Mouse (Mus musculus) neural tube, embryonic 11.5 days (tissue): ENCODE results near the gene Ctnnd2. TPM values are rescaled to one million over a fixed set of nuclear protein-coding genes. Genes with fewer than 3 reads are reported as not detected.

Experiments
- ATAC-seq: fragments of 200-750 bp; cut with Nextera tagmentation; 2 replicates; pipeline ENCODE4 v1.8.0; 2017; ENCODE audit warnings: moderate number of reproducible peaks, mild to moderate bottlenecking, moderate TSS enrichment, moderate library complexity; ENCODE audit not compliant: insufficient read depth, low FRiP score, low TSS enrichment
- DNase-seq: peaks from one replicate; pipeline ENCODE4 v3.0.0-alpha.2; 2015; ENCODE audit warnings: low spot score
- H3K27ac ChIP-seq: fragments of 300-500 bp; sonication (generic); 2 replicates; pipeline ENCODE4 v1.5.1; 2014; ENCODE audit warnings: low read depth, mild to moderate bottlenecking, low read length
- H3K27me3 ChIP-seq: fragments of 300-500 bp; sonication (generic); 2 replicates; pipeline ENCODE4 v1.6.1; 2014; ENCODE audit warnings: mild to moderate bottlenecking, low read length, mixed read lengths; ENCODE audit not compliant: control insufficient read depth, insufficient read depth
- H3K36me3 ChIP-seq: fragments of 300-500 bp; sonication (generic); 2 replicates; pipeline ENCODE4 v1.6.1; 2014; ENCODE audit warnings: mild to moderate bottlenecking, low read length, moderate library complexity, mixed read lengths; ENCODE audit not compliant: control insufficient read depth, insufficient read depth
- H3K4me1 ChIP-seq: fragments of 300-500 bp; sonication (generic); 2 replicates; pipeline ENCODE4 v1.6.1; 2014; ENCODE audit warnings: low read length, mixed read lengths; ENCODE audit not compliant: control insufficient read depth, insufficient read depth
- H3K4me2 ChIP-seq: fragments of 300-500 bp; sonication (generic); 2 replicates; pipeline ENCODE4 v1.6.1; 2014; ENCODE audit warnings: low read depth, mild to moderate bottlenecking, moderate library complexity
- H3K4me3 ChIP-seq: fragments of 300-500 bp; sonication (generic); 2 replicates; pipeline ENCODE4 v1.5.1; 2014; ENCODE audit warnings: low read depth, low read length
- H3K9ac ChIP-seq: fragments of 300-500 bp; sonication (generic); 2 replicates; pipeline ENCODE4 v1.6.1; 2014; ENCODE audit warnings: mild to moderate bottlenecking, low read length
- H3K9me3 ChIP-seq: fragments of 300-500 bp; sonication (generic); 2 replicates; pipeline ENCODE4 v1.6.1; 2016; ENCODE audit warnings: low read length; ENCODE audit not compliant: control insufficient read depth
- WGBS: fragments of 180-500 bp; shearing (Covaris S2); extraction: QIAGEN DNeasy Blood & Tissue Kit; methylation state at CpG from one replicate; pipeline ENCODE4 v1.1.7; 2014; 5-methylcytosine and 5-hydroxymethylcytosine counted together
- polyA plus RNA-seq: library from polyadenylated mRNA; unstranded; fragments of >200 nt; fragmentation: Nextera tagmentation; extraction: Ambion mirVana; gene quantifications from 2 replicates; pipeline ENCODE4 v1.2.1, GENCODE M21; 2014

Gene Ctnnd2
- polyA plus RNA-seq, 1 experiment from 2014 or later = 24.0 TPM

DNA sequence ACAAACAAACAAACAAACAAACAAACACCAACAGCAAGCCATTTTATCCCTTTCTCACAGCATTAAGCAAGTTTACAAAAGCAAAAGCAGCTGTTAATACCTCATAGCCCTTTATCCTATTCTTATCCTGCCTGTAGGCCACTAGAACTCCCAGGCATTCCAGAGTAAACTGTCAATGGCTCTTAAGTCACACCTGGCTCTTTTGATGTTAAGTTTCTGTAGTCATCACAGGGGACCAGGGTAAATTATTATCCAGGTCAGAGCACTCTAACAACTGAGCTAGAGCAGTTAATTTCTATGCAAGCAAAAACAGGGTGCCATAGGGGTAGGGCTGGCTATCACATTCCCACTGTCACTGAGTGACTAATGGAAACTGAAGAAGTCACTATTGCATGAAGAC, 214.1 kb downstream of the Ctnnd2 start:
- H3K4me2 ChIP-seq = no peak overlapping the region
- no peak for DNase-seq
- no peak overlapping the region for H3K4me3 ChIP-seq
- ATAC-seq = no peak
- H3K9ac ChIP-seq = no peak overlapping the region
- no peaks in the 10 kb centered on the region for H3K4me1 ChIP-seq
- no peaks in the 10 kb centered on the region for H3K9me3 ChIP-seq
- H3K36me3 ChIP-seq = no peaks in the 10 kb centered on the region
- H3K27ac ChIP-seq = no peak overlapping the region
- H3K27me3 ChIP-seq = no peaks in the 10 kb centered on the region

DNA sequence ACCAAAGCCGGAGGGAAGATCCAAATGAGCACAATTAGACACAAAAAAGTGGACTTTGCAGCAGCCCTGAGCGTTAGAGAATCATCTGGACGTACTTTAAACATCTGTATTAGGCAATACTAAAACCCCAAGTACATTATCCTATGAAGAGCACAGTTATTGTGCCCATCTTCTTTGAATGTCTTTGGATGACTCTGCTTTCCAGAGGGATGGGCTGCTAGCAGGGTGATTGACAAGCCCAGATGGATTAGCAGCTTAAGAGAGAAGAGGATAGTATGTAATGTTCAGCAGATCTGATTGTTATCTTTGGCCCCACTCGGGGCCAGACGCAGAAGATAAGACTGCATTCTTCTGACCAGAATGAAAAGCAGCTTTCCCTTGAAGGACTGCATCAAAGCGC, 214.9 kb downstream of the Ctnnd2 start:
- no peaks in the 10 kb centered on the region for H3K9me3 ChIP-seq
- no peak overlapping the region for H3K27ac ChIP-seq
- WGBS = 62% methylated on average over 6 of the region's 6 CpGs
- H3K27me3 ChIP-seq = no peaks in the 10 kb centered on the region
- DNase-seq (no peak), ATAC-seq (no peak)
- H3K36me3 ChIP-seq = no peaks in the 10 kb centered on the region
- no peak overlapping the region for H3K4me2 ChIP-seq
- no peaks in the 10 kb centered on the region for H3K4me1 ChIP-seq
- H3K9ac ChIP-seq = no peak overlapping the region
- no peak overlapping the region for H3K4me3 ChIP-seq

DNA sequence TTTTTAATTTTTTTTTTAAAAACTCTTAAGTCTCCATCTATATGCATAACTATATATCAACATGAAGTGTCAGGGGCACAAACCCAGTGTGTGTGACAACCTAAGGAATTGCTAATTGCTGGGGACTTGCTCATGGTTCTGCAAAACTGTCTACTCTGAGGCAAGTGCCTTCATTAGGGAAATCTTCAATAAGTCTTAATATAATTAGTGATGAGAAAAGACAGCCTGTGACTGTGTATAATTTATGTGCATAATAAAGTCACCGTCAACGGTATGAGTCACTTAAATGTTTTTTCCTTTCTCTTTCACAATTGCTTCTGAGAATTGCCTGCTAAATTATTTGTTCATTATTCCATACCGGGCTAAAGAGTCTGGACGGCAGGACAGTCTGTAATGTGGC, 228.7 kb downstream of the Ctnnd2 start:
- no peaks in the 10 kb centered on the region for H3K9me3 ChIP-seq
- H3K4me2 ChIP-seq = no peak overlapping the region
- ATAC-seq = no peak
- no peaks in the 10 kb centered on the region for H3K27me3 ChIP-seq
- no peak overlapping the region for H3K9ac ChIP-seq
- no peaks in the 10 kb centered on the region for H3K4me1 ChIP-seq
- DNase-seq = no peak
- no peaks in the 10 kb centered on the region for H3K36me3 ChIP-seq
- H3K4me3 ChIP-seq = no peak overlapping the region
- 75% methylated on average over 4 of the region's 4 CpGs for WGBS
- no peak overlapping the region for H3K27ac ChIP-seq

DNA sequence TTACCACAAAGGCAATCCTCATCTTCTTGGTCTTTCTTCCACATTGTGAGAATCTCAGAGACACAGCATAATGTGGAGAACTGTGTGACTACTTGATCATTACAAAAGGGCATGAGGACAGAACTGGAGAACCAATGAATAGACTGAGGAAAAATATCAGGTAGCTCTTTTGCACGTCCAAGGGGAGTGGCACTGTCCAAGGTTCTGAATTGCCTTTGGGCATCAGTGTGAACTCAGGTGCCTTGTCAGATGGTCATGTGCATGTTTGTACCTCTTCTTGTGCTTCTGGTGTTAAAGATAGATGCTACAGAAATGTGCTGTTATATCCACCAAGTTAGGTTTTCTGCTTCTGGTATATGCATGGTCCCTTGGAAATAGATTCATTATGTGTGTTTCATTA, 233.9 kb downstream of the Ctnnd2 start:
- no peak overlapping the region for H3K27ac ChIP-seq
- H3K9ac ChIP-seq = no peak overlapping the region
- DNase-seq (peak; percentile 27), ATAC-seq (no peak)
- no peaks in the 10 kb centered on the region for H3K36me3 ChIP-seq
- no peak overlapping the region for H3K4me3 ChIP-seq
- no peaks in the 10 kb centered on the region for H3K9me3 ChIP-seq
- no peak overlapping the region for H3K4me2 ChIP-seq
- WGBS = 14% methylated on average over 1 of the region's 1 CpGs
- H3K27me3 ChIP-seq = no peaks in the 10 kb centered on the region
- no peaks in the 10 kb centered on the region for H3K4me1 ChIP-seq

DNA sequence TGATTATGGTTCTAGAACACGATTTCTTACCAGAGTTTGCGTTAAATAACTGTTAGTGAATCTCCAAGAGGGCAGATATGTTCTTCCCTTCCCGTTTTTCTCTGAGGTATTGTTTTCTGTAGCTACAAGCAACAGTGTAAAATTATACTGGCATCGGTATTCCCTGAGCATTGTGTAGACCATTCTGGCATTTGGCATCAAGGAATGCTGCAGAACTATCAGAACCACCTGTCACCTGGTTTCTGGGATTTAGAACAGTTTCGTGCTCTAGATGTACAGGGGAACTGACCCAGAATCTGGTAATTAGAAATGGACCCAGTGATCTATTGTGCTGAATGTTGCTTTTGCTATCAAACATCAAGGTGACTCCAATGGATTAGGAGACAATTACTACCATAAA, 250.8 kb downstream of the Ctnnd2 start:
- 89% methylated on average over 5 of the region's 5 CpGs for WGBS
- Histone ChIP-seq H3K4me1 (no peaks in the 10 kb centered on the region), H3K27ac (no peak overlapping the region), H3K4me3 (no peak overlapping the region), H3K27me3 (no peaks in the 10 kb centered on the region), H3K4me2 (no peak overlapping the region), H3K36me3 (no peaks in the 10 kb centered on the region), H3K9ac (no peak overlapping the region), H3K9me3 (no peaks in the 10 kb centered on the region; the same call in 1 of the 2 replicates)
- DNase-seq = no peak
- no peak for ATAC-seq

DNA sequence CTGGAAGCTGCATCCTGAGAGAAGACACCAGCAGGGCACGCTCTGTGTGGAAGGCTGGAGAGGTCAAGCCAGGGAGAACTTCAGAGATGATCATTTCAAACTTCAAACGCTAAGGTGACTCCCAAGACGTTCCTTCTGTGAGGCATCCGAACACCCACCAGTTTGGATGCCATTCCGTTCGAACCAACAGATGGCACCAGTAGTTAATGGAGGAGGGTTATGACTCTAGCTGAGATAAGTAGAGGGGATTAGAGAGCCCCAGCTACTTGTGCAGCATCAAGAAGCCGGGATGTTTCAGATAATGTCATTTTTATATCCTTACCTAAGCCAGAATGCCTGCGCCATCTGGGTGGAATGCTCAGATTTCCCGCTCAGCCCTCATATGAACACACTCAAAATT, 251.9 kb downstream of the Ctnnd2 start:
- WGBS = 68% methylated on average over 9 of the region's 9 CpGs
- no peak for ATAC-seq
- no peaks in the 10 kb centered on the region for H3K4me1 ChIP-seq

DNA sequence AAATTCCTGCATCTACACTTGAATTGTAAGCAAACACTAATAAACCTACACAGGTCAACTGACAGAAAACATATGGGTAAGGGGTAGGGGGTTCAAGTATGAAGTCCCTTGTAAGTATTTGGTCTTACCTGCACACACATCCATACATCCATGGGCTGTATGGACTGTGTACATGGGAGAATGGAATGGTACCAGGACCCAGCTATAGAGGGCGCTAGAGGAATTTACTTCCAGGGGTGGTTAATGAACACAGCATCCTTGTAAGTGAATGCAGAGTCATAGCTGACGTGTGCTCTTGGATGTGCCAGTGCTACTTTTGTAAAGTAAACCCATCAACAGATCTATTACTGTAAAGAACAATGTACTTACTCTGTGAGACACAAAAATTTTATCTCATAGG, 254.9 kb downstream of the Ctnnd2 start:
- Histone ChIP-seq H3K9me3 (no peaks in the 10 kb centered on the region; the same call in 1 of the 2 replicates), H3K36me3 (no peaks in the 10 kb centered on the region), H3K4me2 (no peak overlapping the region), H3K9ac (no peak overlapping the region), H3K4me1 (no peaks in the 10 kb centered on the region), H3K27ac (no peak overlapping the region), H3K27me3 (no peaks in the 10 kb centered on the region), H3K4me3 (no peak overlapping the region)
- DNase-seq = peak; percentile 37
- 29% methylated on average over 2 of the region's 2 CpGs for WGBS
- ATAC-seq = no peak

More for the DNA sequence above, 251.9 kb downstream of the Ctnnd2 start:
- Histone ChIP-seq H3K4me3 (no peak overlapping the region), H3K9me3 (no peaks in the 10 kb centered on the region; the same call in 1 of the 2 replicates), H3K27ac (no peak overlapping the region), H3K36me3 (no peaks in the 10 kb centered on the region), H3K4me2 (no peak overlapping the region), H3K9ac (no peak overlapping the region), H3K27me3 (no peaks in the 10 kb centered on the region)
- no peak for DNase-seq

DNA sequence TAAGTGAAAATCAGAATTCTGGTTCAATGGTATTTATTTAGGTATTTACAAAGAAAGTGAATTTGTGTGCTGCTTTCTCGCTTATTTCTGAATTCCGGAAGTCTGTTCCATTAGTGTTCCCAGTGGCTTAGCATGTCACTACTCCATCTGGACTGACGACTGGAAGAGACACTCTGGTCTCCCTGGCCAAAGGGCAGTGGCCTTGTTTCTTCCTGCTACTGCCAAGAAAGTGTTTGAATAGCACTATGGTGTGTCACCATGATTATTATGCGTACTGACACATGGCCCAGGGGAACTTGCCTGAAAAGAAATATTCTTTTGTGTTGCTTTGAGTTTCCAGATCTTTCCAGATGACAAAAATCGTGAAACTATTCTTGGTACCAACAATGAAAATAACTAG, 266.7 kb downstream of the Ctnnd2 start:
- no peak overlapping the region for H3K4me3 ChIP-seq
- ATAC-seq = no peak
- H3K27me3 ChIP-seq = no peaks in the 10 kb centered on the region
- H3K27ac ChIP-seq = no peak overlapping the region
- H3K4me2 ChIP-seq = no peak overlapping the region
- H3K9me3 ChIP-seq = no peaks in the 10 kb centered on the region
- H3K4me1 ChIP-seq = no peaks in the 10 kb centered on the region
- WGBS = 82% methylated on average over 5 of the region's 5 CpGs
- no peak for DNase-seq
- no peaks in the 10 kb centered on the region for H3K36me3 ChIP-seq
- no peak overlapping the region for H3K9ac ChIP-seq

DNA sequence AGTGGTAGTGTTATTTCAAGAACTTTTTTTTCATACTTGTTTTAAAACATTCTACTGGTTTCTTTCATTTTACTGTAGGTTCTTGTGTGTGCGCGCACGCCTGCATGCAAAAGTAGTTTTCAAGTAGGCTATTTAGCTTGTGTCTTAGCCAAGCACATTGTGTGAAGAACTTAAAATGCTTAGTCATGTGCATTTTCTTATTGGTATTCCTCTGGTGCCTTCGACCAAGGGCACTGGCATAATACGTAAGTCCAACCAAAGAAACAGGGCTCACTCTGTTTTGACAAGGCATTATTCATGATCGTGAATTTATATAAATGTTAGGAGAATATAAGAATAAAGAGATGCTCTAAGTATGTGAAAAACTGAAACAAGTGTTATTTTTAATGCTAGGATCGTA, 278.4 kb downstream of the Ctnnd2 start:
- no peak for ATAC-seq
- no peak overlapping the region for H3K9ac ChIP-seq
- no peaks in the 10 kb centered on the region for H3K9me3 ChIP-seq
- H3K27me3 ChIP-seq = no peaks in the 10 kb centered on the region
- DNase-seq = no peak
- H3K4me1 ChIP-seq = no peaks in the 10 kb centered on the region
- H3K27ac ChIP-seq = no peak overlapping the region
- no peak overlapping the region for H3K4me2 ChIP-seq
- no peaks in the 10 kb centered on the region for H3K36me3 ChIP-seq
- no peak overlapping the region for H3K4me3 ChIP-seq
- WGBS = 91% methylated on average over 7 of the region's 7 CpGs
